8 mouse cellular contexts compared by ENCODE assay signal in genomic region chr19:25334360-25334759, GRCm38 (mm10).
DNase-seq lines count a peak whose midpoint lies in the region; ATAC-seq and TF ChIP-seq lines count a peak whose summit lies in the region.

No protein-coding gene starts in this region.

- H3K4me1 ChIP-seq in kidney, embryonic 15.5 days, result 0 out of 2 replicates have a peak, but pooled peaks cover 4% of the 10 kb centered on the region
- H3K4me1 ChIP-seq in E14TG2a.4 (replicated peaks; ENCODE audit: low read depth, low read length), result 0 out of 2 replicates have a peak, but pooled peaks cover 7% of the 10 kb centered on the region
- no peaks in the 10 kb centered on the region for H3K4me1 ChIP-seq in embryonic facial prominence, embryonic 14.5 days (ENCODE audit: control insufficient read depth, insufficient read depth, low read length)
- H3K4me1 ChIP-seq in neural tube, embryonic 12.5 days, result no peaks in the 10 kb centered on the region

- 62% methylated on average over 3 of the region's 3 CpGs for WGBS in kidney, embryonic 15.5 days
- 52% methylated on average over 3 of the region's 3 CpGs for WGBS in embryonic facial prominence, embryonic 14.5 days
- WGBS in neural tube, embryonic 12.5 days, result 65% methylated on average over 3 of the region's 3 CpGs

- H3K4me3 ChIP-seq in kidney, embryonic 15.5 days (replicated peaks), result no peak overlapping the region
- H3K4me3 ChIP-seq in E14TG2a.4 (replicated peaks; ENCODE audit: low read length), result no peak overlapping the region
- no peak overlapping the region for H3K4me3 ChIP-seq in embryonic facial prominence, embryonic 14.5 days (ENCODE audit: low read depth, low read length)
- H3K4me3 ChIP-seq in neural tube, embryonic 12.5 days, result no peak overlapping the region

- H3K27ac ChIP-seq in kidney, embryonic 15.5 days, result no peak overlapping the region
- H3K27ac ChIP-seq in embryonic facial prominence, embryonic 14.5 days (replicated peaks; ENCODE audit: low read depth, low read length), result no peak overlapping the region
- H3K27ac ChIP-seq in neural tube, embryonic 12.5 days, result no peak overlapping the region

- H3K36me3 ChIP-seq in kidney, embryonic 15.5 days, result no peaks in the 10 kb centered on the region
- no peaks in the 10 kb centered on the region for H3K36me3 ChIP-seq in E14TG2a.4 (ENCODE audit: insufficient read depth, low read length)
- no peaks in the 10 kb centered on the region for H3K36me3 ChIP-seq in embryonic facial prominence, embryonic 14.5 days (ENCODE audit: control insufficient read depth, insufficient read depth, low read length)
- no peaks in the 10 kb centered on the region for H3K36me3 ChIP-seq in neural tube, embryonic 12.5 days

- H3K27me3 ChIP-seq in kidney, embryonic 15.5 days, result 0 out of 2 replicates have a peak, but pooled peaks cover 5% of the 10 kb centered on the region
- no peaks in the 10 kb centered on the region for H3K27me3 ChIP-seq in E14TG2a.4 (ENCODE audit: insufficient read depth, low read length)
- H3K27me3 ChIP-seq in embryonic facial prominence, embryonic 14.5 days (replicated peaks; ENCODE audit: control insufficient read depth, insufficient read depth, low read length), result no peaks in the 10 kb centered on the region
- no peaks in the 10 kb centered on the region for H3K27me3 ChIP-seq in neural tube, embryonic 12.5 days (replicated peaks)

- TF ChIP-seq CTCF in E14TG2a.4 (conservative IDR thresholded peaks at IDR 0.05; ENCODE audit: low read length), result peak; percentile 76

- ATAC-seq in kidney, embryonic 15.5 days (replicated peaks; ENCODE audit: low FRiP score), result no peak
- ATAC-seq in embryonic facial prominence, embryonic 14.5 days (ENCODE audit: low read depth), result no peak
- 0 out of 2 replicates have a peak, but pooled peaks have one; percentile 29 for ATAC-seq in neural tube, embryonic 12.5 days (ENCODE audit: low FRiP score, low read depth)
- ATAC-seq in inflammation-experienced regulatory T-cells, adult 6 months, result no peak

- no peak overlapping the region for H3K9ac ChIP-seq in kidney, embryonic 15.5 days
- no peak overlapping the region for H3K9ac ChIP-seq in embryonic facial prominence, embryonic 14.5 days (ENCODE audit: low read depth, low read length)
- no peak overlapping the region for H3K9ac ChIP-seq in neural tube, embryonic 12.5 days

- no peaks in the 10 kb centered on the region for H3K9me3 ChIP-seq in kidney, embryonic 15.5 days (replicated peaks)
- no peaks in the 10 kb centered on the region for H3K9me3 ChIP-seq in E14TG2a.4 (ENCODE audit: low read length)
- no peaks in the 10 kb centered on the region for H3K9me3 ChIP-seq in embryonic facial prominence, embryonic 14.5 days (ENCODE audit: control insufficient read depth, low read length)
- no peaks in the 10 kb centered on the region for H3K9me3 ChIP-seq in neural tube, embryonic 12.5 days

- DNase-seq in kidney, adult 9 months, result peak; percentile 69
- peak; percentile 31 for DNase-seq in adrenal gland, adult 2 months
- peak; percentile 64 for DNase-seq in embryonic facial prominence, embryonic 14.5 days (ENCODE audit: low spot score)
- DNase-seq in layer of hippocampus, postnatal 10 days (ENCODE audit: low spot score in 2 of 2), result peak; percentile 60 to 71

- no peak overlapping the region for H3K4me2 ChIP-seq in kidney, embryonic 15.5 days
- H3K4me2 ChIP-seq in embryonic facial prominence, embryonic 14.5 days (ENCODE audit: low read depth, low read length), result no peak overlapping the region
- H3K4me2 ChIP-seq in neural tube, embryonic 12.5 days (replicated peaks), result no peak overlapping the region
